Mouse (Mus musculus) ES-E14 (cell line): ENCODE results near the gene Shank3. TPM values are rescaled to one million over a fixed set of nuclear protein-coding genes. Genes with fewer than 3 reads are reported as not detected.

ENCODE experiments used
- DNase-seq: peaks from one replicate; pipeline ENCODE4 v3.0.0-alpha.2; 2013; ENCODE audit warnings: low read depth, low spot score
- H3K27ac ChIP-seq: 2 replicates; pipeline ENCODE4 v1.5.1; 2012; ENCODE audit warnings: low read depth, mild to moderate bottlenecking, low read length, moderate library complexity, mixed read lengths; ENCODE audit not compliant: poor library complexity, insufficient read depth, severe bottlenecking
- H3K36me3 ChIP-seq: 2 replicates; pipeline ENCODE4 v1.6.1; 2012; ENCODE audit warnings: mild to moderate bottlenecking, low read length, moderate library complexity, mixed read lengths; ENCODE audit not compliant: control insufficient read depth, poor library complexity, insufficient read depth, severe bottlenecking
- H3K4me1 ChIP-seq, 2 experiments: fragments of 150-350 bp in 1 of 2; sonication (generic) in 1 of 2; 2 replicates each; pipeline ENCODE4 v1.6.1; 2012; ENCODE audit warnings: low read length in 2 of 2, mild to moderate bottlenecking in 1 of 2, mixed read lengths in 1 of 2; ENCODE audit not compliant: control insufficient read depth in 2 of 2, insufficient read depth in 2 of 2, poor library complexity in 1 of 2
- H3K4me3 ChIP-seq, 2 experiments: fragments of 150-350 bp in 1 of 2; sonication (generic) in 1 of 2; 2 replicates each; pipeline ENCODE4 v1.5.1; 2012; ENCODE audit warnings: low read length in 2 of 2, low read depth in 1 of 2, mild to moderate bottlenecking in 1 of 2, mixed read lengths in 1 of 2; ENCODE audit not compliant: insufficient read depth in 1 of 2, poor library complexity in 1 of 2, severe bottlenecking in 1 of 2
- H3K9ac ChIP-seq: 2 replicates; pipeline ENCODE4 v1.6.1; 2012; ENCODE audit warnings: low read depth, mild to moderate bottlenecking, low read length, mixed read lengths; ENCODE audit not compliant: poor library complexity, insufficient read depth, severe bottlenecking
- H3K9me3 ChIP-seq: fragments of 150-350 bp; sonication (generic); 2 replicates; pipeline ENCODE4 v1.6.1; 2012; ENCODE audit warnings: low read depth, mild to moderate bottlenecking, low read length; ENCODE audit not compliant: control insufficient read depth, insufficient read depth
- CHD2 ChIP-seq: IDR thresholded peaks from 2 replicates; pipeline ENCODE4 v1.6.1; 2014; ENCODE audit warnings: mild to moderate bottlenecking, low read depth, low read length, inconsistent platforms
- HCFC1 ChIP-seq: IDR thresholded peaks from 2 replicates; pipeline ENCODE4 v1.6.1; 2012; ENCODE audit warnings: low read length, inconsistent platforms, borderline replicate concordance; ENCODE audit not compliant: insufficient read depth
- MAFK ChIP-seq: IDR thresholded peaks from 2 replicates; pipeline ENCODE4 v1.6.1; 2014; ENCODE audit warnings: mild to moderate bottlenecking, low read depth, low read length, inconsistent platforms; ENCODE audit not compliant: insufficient read depth
- ZC3H11A ChIP-seq: IDR thresholded peaks from 2 replicates; pipeline ENCODE4 v1.6.1; 2012; ENCODE audit warnings: low read depth, mild to moderate bottlenecking, inconsistent platforms, low read length, borderline replicate concordance
- ZNF384 ChIP-seq: IDR thresholded peaks from 2 replicates; pipeline ENCODE4 v1.6.1; 2012; ENCODE audit warnings: low read depth, low read length, inconsistent platforms
- in situ Hi-C, 2 experiments: fragments of 600-800 bp; cut with MboI; formaldehyde crosslinking; loops; one replicate each; pipeline ENCODE4 v1.15.1; 2025; ENCODE audit warnings: low sequenced_read_pairs in 2 of 2, inconsistent platforms in 1 of 2; ENCODE audit not compliant: unreplicated experiment in 2 of 2
- total RNA-seq: library from RNA; depleted of rRNA; stranded (reverse); fragments of 300-350 nt; gene quantifications from 2 replicates; pipeline ENCODE4 v1.2.3, GENCODE M21; 2012

Shank3 gene
- total RNA-seq, 1 experiment: 6.7 TPM

DNA sequence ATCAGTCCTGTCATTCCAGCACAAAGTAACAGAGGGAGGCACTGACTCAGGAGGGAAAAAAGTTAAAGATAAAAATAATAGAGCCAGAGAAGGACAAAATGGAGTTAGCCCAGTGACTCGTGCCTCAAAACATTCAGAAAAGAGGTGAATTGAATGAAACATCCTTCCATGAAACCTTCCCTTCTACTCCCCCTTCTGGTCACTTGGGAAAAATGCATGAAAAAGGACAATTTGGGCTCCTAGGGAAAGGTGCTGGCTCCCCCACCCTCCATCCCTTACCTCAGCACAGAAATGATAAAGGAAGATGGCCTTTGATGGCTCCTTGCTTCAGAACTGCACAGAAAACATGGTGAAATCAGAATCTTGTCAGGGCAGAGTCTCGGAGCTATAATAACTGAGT, 30.8 kb upstream of the Shank3 start:
- Histone ChIP-seq H3K9me3 (no peaks in the 10 kb centered on the region), H3K4me1 (peaks cover 6 to 15% of the 10 kb centered on the region in 2 experiments; a peak in 3 of 4 replicates), H3K9ac (no peak overlapping the region), H3K27ac (no peak overlapping the region), H3K4me3 (no peak overlapping the region), H3K36me3 (peaks cover 3% of the 10 kb centered on the region; the same call in 1 of the 2 replicates)
- no peak for DNase-seq
- in situ Hi-C loops: no loop called here
- TF ChIP-seq ZC3H11A (no peak), MAFK (no peak), ZNF384 (no peak), HCFC1 (no peak), CHD2 (no peak)

DNA sequence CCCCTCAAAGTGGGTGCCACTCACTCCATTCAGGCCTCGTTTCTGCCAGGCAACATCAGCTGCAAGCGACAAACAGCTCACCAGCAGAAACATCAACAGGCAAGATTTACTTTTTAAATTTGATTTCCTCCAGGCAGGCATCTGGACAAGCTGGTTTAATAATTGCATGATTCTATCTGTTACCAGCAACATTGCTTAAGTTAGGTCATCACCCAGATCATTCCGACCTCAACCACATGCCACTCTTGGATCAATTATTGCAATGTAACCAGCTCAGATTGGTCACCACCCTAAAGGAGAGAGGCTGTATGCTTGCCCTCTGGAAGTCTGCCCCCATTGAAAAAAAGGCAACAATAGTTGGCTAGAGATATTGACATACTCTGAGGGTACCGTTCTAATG, 27.9 kb upstream of the Shank3 start:
- Histone ChIP-seq H3K36me3 (peaks cover 5% of the 10 kb centered on the region; the same call in 1 of the 2 replicates), H3K9me3 (no peaks in the 10 kb centered on the region), H3K4me1 (peaks cover 7 to 24% of the 10 kb centered on the region in 2 experiments), H3K27ac (no peak overlapping the region), H3K9ac (no peak overlapping the region), H3K4me3 (no peak overlapping the region)
- no peak for DNase-seq
- no peak for TF ChIP-seq MAFK
- no peak for TF ChIP-seq CHD2
- TF ChIP-seq ZC3H11A: no peak
- TF ChIP-seq HCFC1: no peak
- no peak for TF ChIP-seq ZNF384
- in situ Hi-C loops: no loop called here

DNA sequence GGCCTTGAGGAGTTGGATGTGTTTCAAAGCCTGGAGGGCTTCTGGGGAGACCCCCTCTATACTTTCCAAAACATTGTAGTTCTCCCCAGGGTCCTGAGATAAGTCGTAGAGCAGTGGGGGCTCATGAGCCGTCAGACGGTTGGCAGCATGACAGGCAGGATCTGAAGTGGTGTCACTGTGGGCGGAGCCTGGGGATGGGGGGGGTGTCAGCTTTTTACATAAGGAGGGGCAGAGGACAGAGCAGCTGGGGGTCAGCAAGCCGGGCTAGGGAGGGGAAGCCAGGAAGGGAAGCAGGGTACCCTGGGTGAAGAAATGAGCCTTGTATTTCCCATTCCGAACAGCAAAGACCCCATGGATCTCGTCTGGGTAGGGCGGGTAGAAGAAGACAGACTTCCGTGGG, 26.1 kb upstream of the Shank3 start:
- in situ Hi-C loops: no loop called here
- H3K9ac ChIP-seq: no peak overlapping the region

DNA sequence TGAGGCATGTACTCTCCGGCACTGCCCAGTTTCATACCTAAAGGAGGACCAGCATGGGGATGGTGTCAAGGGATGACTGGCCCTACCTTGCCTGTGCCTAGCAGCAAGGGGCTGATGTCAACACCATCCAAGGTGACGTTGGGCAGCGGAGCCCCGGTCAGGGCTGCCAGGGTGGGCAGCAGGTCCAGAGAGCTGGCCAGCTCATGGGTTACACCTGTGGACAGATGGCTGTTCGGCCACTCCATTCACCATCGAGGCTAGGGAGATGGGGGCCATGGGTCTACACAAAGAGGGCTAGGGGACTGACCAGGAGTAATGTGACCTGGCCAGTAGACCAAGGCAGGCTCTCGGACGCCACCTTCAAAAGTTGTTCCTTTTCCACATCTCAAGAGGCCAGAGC, 25.5 kb upstream of the Shank3 start:
- in situ Hi-C loops: no loop called here

More for the DNA sequence above, 26.1 kb upstream of the Shank3 start:
- DNase-seq: no peak
- no peaks in the 10 kb centered on the region for H3K9me3 ChIP-seq
- no peak overlapping the region for H3K4me3 ChIP-seq
- peaks cover 5% of the 10 kb centered on the region; the same call in 1 of the 2 replicates for H3K36me3 ChIP-seq
- no peak for TF ChIP-seq HCFC1
- no peak for TF ChIP-seq ZC3H11A
- no peak for TF ChIP-seq MAFK
- TF ChIP-seq ZNF384: no peak
- TF ChIP-seq CHD2: no peak
- H3K27ac ChIP-seq: no peak overlapping the region
- peaks cover 9 to 30% of the 10 kb centered on the region in 2 experiments for H3K4me1 ChIP-seq

More for the DNA sequence above, 25.5 kb upstream of the Shank3 start:
- Histone ChIP-seq H3K9me3 (no peaks in the 10 kb centered on the region), H3K36me3 (peaks cover 5% of the 10 kb centered on the region; the same call in 1 of the 2 replicates), H3K4me3 (no peak overlapping the region), H3K9ac (no peak overlapping the region), H3K4me1 (peaks cover 9 to 32% of the 10 kb centered on the region in 2 experiments), H3K27ac (no peak overlapping the region)
- TF ChIP-seq ZNF384: no peak
- no peak for TF ChIP-seq MAFK
- no peak for TF ChIP-seq ZC3H11A
- TF ChIP-seq HCFC1: no peak
- TF ChIP-seq CHD2: no peak
- no peak for DNase-seq
